Mouse (Mus musculus) heart, adult 18-20 months (tissue): Measurements from ENCODE around the gene Top2a. TPM values are rescaled to one million over a fixed set of nuclear protein-coding genes. Genes with fewer than 3 reads are reported as not detected.

Experiments
- DNase-seq, 2 experiments: peaks; one replicate each; pipeline ENCODE4 v3.0.0; 2021 to 2022; ENCODE audit warnings: mixed read lengths in 1 of 2
- total RNA-seq, 2 experiments: library from RNA; stranded (reverse); gene quantifications; 2 replicates each; pipeline ENCODE4 v1.2.3; 2021

The Top2a gene
- total RNA-seq, 2 experiments from 2014 or later, result 1.5 to 1.8 TPM

- no peak for DNase-seq
Observed at GRCm38 (mm10) chr11:98982773-98983133, 41.2 kb downstream of the Top2a start, which contains the start of gene Gjd3. Gene Gjd3 (minus strand): TSS chr11:98983016.

GRCm38 (mm10) chr11:98981997-98982772 lies 41.8 kb downstream of the Top2a start:
- peak in 1 of 2 experiments; percentile 70 for DNase-seq

- no peak for DNase-seq
Observed at GRCm38 (mm10) chr11:98981289-98981996, 42.5 kb downstream of the Top2a start.

GRCm38 (mm10) chr11:98979356-98979755 lies 44.6 kb downstream of the Top2a start:
- no peak for DNase-seq

- no peak for DNase-seq
Observed at GRCm38 (mm10) chr11:98978526-98979148, 45.4 kb downstream of the Top2a start.

GRCm38 (mm10) chr11:98974871-98975719 lies 48.9 kb downstream of the Top2a start:
- DNase-seq, result peak; percentile 75 to 88

GRCm38 (mm10) chr11:98974213-98974612 lies 49.8 kb downstream of the Top2a start:
- no peak for DNase-seq

- peak in 1 of 2 experiments; percentile 39 for DNase-seq
Observed at GRCm38 (mm10) chr11:98973584-98973983, 50.4 kb downstream of the Top2a start.

GRCm38 (mm10) chr11:98972801-98973360 lies 51.1 kb downstream of the Top2a start:
- DNase-seq, result no peak

GRCm38 (mm10) chr11:98972215-98972614 lies 51.8 kb downstream of the Top2a start:
- peak; percentile 83 to 97 for DNase-seq

- DNase-seq, result peak; percentile 67 to 79
Observed at GRCm38 (mm10) chr11:98971316-98972031, 52.5 kb downstream of the Top2a start.

- DNase-seq, result no peak
Observed at GRCm38 (mm10) chr11:98970191-98970925, 53.6 kb downstream of the Top2a start.

GRCm38 (mm10) chr11:98969496-98969927 lies 54.5 kb downstream of the Top2a start:
- no peak for DNase-seq

GRCm38 (mm10) chr11:98968716-98969495 lies 55.1 kb downstream of the Top2a start:
- DNase-seq, result no peak

GRCm38 (mm10) chr11:98968079-98968478 lies 55.9 kb downstream of the Top2a start:
- no peak for DNase-seq

- DNase-seq, result peak; percentile 89 to 93
Observed at GRCm38 (mm10) chr11:98966499-98967141, 57.4 kb downstream of the Top2a start.

GRCm38 (mm10) chr11:98965416-98966077 lies 58.4 kb downstream of the Top2a start:
- no peak for DNase-seq
